Mouse (Mus musculus): ENCODE measurements around the gene Setd3. TPM values are rescaled to one million over a fixed set of nuclear protein-coding genes. Genes with fewer than 3 reads are reported as not detected.

The Setd3 gene
- polyA plus RNA-seq, 1 experiment, result 63.3 TPM

Other genes with a start within 250 kb of the Setd3 start
- 0.29 TPM in 1 of 2 replicates, not detected in the other for gene Bcl11b, start 175.7 kb downstream of the Setd3 start, polyA plus RNA-seq (2012; ENCODE audit: insufficient read depth, insufficient read length, missing spikeins)
- 9.1 and 10.9 TPM in 2 replicates for gene Ccnk, start 265 bp upstream of the Setd3 start, polyA plus RNA-seq (2012; ENCODE audit: insufficient read depth, insufficient read length, missing spikeins)
- 2.3 and 3.3 TPM in 2 replicates for gene Ccdc85c, start 96.1 kb upstream of the Setd3 start, polyA plus RNA-seq (2012; ENCODE audit: insufficient read depth, insufficient read length, missing spikeins)
- gene Hhipl1, start 127.0 kb upstream of the Setd3 start, polyA plus RNA-seq (2012; ENCODE audit: insufficient read depth, insufficient read length, missing spikeins), result not detected in 2 replicates
- not detected in 2 replicates for gene Cyp46a1, start 155.1 kb upstream of the Setd3 start, polyA plus RNA-seq (2012; ENCODE audit: insufficient read depth, insufficient read length, missing spikeins)
- 4.2 and 5.1 TPM in 2 replicates for gene Eml1, start 191.6 kb upstream of the Setd3 start, polyA plus RNA-seq (2012; ENCODE audit: insufficient read depth, insufficient read length, missing spikeins)

Measured in brown adipose tissue, adult 24 weeks (tissue).